Mouse (Mus musculus): ENCODE results near the gene Pigb. TPM values are rescaled to one million over a fixed set of nuclear protein-coding genes. Genes with fewer than 3 reads are reported as not detected.
A peak's percentile ranks its signal among the peaks of the same experiment; 100 is the strongest.

The Pigb gene
- polyA plus RNA-seq, 1 experiment, result 30.0 TPM

GRCm38 (mm10) chr9:72996806-72997205, 43.4 kb downstream of the Pigb start:
- no peaks in the 10 kb centered on the region for H3K36me3 ChIP-seq (ENCODE audit: control insufficient read depth, insufficient read depth, low read length, poor library complexity, severe bottlenecking)
- H3K9ac ChIP-seq (ENCODE audit: low read depth, poor library complexity, severe bottlenecking), result no peak overlapping the region
- no peak for TF ChIP-seq EP300 (IDR thresholded peaks at IDR 0.05; ENCODE audit: insufficient read depth, low read depth, low read length)
- TF ChIP-seq CTCF (IDR thresholded peaks at IDR 0.05; ENCODE audit: low read depth, low read length), result no peak
- TF ChIP-seq POLR2A (IDR thresholded peaks at IDR 0.05; ENCODE audit: insufficient read depth, low read length), result no peak
- no peaks in the 10 kb centered on the region for H3K27me3 ChIP-seq (ENCODE audit: control insufficient read depth, insufficient read depth, low read length, poor library complexity, severe bottlenecking)
- H3K4me3 ChIP-seq (ENCODE audit: low read depth, low read length), result no peak overlapping the region
- H3K9me3 ChIP-seq (replicated peaks; ENCODE audit: control insufficient read depth, insufficient read depth, low read length, poor library complexity, severe bottlenecking), result no peaks in the 10 kb centered on the region
- H3K27ac ChIP-seq (ENCODE audit: insufficient read depth, low read length), result peak overlapping the region; percentile 80
- peaks cover 12% of the 10 kb centered on the region for H3K4me1 ChIP-seq (ENCODE audit: control insufficient read depth, insufficient read depth, low read length)

- Histone ChIP-seq H3K27ac (ENCODE audit: insufficient read depth, low read length) (peak overlapping the region; percentile 80), H3K4me3 (ENCODE audit: low read depth, low read length) (no peak overlapping the region), H3K27me3 (ENCODE audit: control insufficient read depth, insufficient read depth, low read length, poor library complexity, severe bottlenecking) (no peaks in the 10 kb centered on the region), H3K4me1 (ENCODE audit: control insufficient read depth, insufficient read depth, low read length) (peaks cover 12% of the 10 kb centered on the region), H3K9me3 (replicated peaks; ENCODE audit: control insufficient read depth, insufficient read depth, low read length, poor library complexity, severe bottlenecking) (no peaks in the 10 kb centered on the region), H3K36me3 (ENCODE audit: control insufficient read depth, insufficient read depth, low read length, poor library complexity, severe bottlenecking) (no peaks in the 10 kb centered on the region), H3K9ac (ENCODE audit: low read depth, poor library complexity, severe bottlenecking) (no peak overlapping the region)
- no peak for TF ChIP-seq CTCF (IDR thresholded peaks at IDR 0.05; ENCODE audit: low read depth, low read length)
- TF ChIP-seq EP300 (IDR thresholded peaks at IDR 0.05; ENCODE audit: insufficient read depth, low read depth, low read length), result peak; percentile 86
- TF ChIP-seq POLR2A (IDR thresholded peaks at IDR 0.05; ENCODE audit: insufficient read depth, low read length), result no peak
Observed at GRCm38 (mm10) chr9:72996167-72996566, 44.0 kb downstream of the Pigb start.

DNA sequence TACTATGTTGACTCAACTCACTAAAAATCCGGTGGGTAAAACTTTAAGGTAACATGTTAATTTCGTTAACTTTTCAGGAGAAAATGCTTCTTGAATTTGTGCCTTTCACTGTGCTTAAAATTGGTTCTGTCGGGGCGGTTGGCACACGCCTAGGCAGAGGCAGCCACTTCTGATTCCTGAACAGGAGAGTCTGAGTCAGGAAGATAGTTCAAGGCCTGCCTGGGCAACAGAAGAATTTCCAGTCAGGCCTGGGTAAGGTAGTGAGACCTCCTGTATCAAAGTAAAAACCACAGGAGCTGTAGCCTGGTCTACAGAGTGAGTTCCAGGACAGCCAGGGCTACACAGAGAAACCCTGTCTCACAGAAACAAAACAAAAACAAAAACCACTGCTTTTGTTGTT, 47.6 kb downstream of the Pigb start:
- H3K4me1 ChIP-seq (ENCODE audit: control insufficient read depth, insufficient read depth, low read length), result peaks cover 12% of the 10 kb centered on the region
- H3K9me3 ChIP-seq (replicated peaks; ENCODE audit: control insufficient read depth, insufficient read depth, low read length, poor library complexity, severe bottlenecking), result no peaks in the 10 kb centered on the region
- no peak for TF ChIP-seq EP300 (IDR thresholded peaks at IDR 0.05; ENCODE audit: insufficient read depth, low read depth, low read length)
- no peak for TF ChIP-seq CTCF (IDR thresholded peaks at IDR 0.05; ENCODE audit: low read depth, low read length)
- TF ChIP-seq POLR2A (IDR thresholded peaks at IDR 0.05; ENCODE audit: insufficient read depth, low read length), result no peak
- no peak overlapping the region for H3K9ac ChIP-seq (ENCODE audit: low read depth, poor library complexity, severe bottlenecking)
- no peaks in the 10 kb centered on the region for H3K27me3 ChIP-seq (ENCODE audit: control insufficient read depth, insufficient read depth, low read length, poor library complexity, severe bottlenecking)
- no peaks in the 10 kb centered on the region for H3K36me3 ChIP-seq (ENCODE audit: control insufficient read depth, insufficient read depth, low read length, poor library complexity, severe bottlenecking)
- H3K4me3 ChIP-seq (ENCODE audit: low read depth, low read length), result no peak overlapping the region
- peak overlapping the region; percentile 17; the same call in 1 of the 2 replicates for H3K27ac ChIP-seq (ENCODE audit: insufficient read depth, low read length)

- no peak for TF ChIP-seq EP300 (IDR thresholded peaks at IDR 0.05; ENCODE audit: insufficient read depth, low read depth, low read length)
- TF ChIP-seq POLR2A (IDR thresholded peaks at IDR 0.05; ENCODE audit: insufficient read depth, low read length), result no peak
- no peak for TF ChIP-seq CTCF (IDR thresholded peaks at IDR 0.05; ENCODE audit: low read depth, low read length)
Observed at GRCm38 (mm10) chr9:72991420-72991819, 48.8 kb downstream of the Pigb start.

DNA sequence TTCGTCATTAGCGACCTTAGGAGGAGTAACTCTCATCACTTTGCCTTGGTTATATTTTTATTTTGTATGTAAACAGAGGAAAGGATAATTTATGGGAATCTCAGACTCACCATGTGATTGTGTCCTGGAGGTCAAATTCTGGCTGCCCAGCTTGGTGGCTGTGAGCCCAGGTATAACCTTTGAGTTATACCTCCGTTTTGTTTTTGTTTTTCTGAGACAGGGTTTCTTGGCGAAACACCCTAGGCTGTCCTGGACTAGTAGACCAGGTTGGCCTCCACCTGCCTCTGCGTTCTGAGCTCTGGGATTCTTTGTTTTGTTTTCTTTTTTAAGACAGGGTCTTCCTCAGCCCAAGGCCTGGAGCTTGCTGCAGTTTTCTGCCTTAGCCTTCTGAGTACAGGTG, 51.5 kb downstream of the Pigb start:
- no peak for TF ChIP-seq CTCF (IDR thresholded peaks at IDR 0.05; ENCODE audit: low read depth, low read length)
- TF ChIP-seq POLR2A (IDR thresholded peaks at IDR 0.05; ENCODE audit: insufficient read depth, low read length), result no peak
- no peak for TF ChIP-seq EP300 (IDR thresholded peaks at IDR 0.05; ENCODE audit: insufficient read depth, low read depth, low read length)
- Histone ChIP-seq H3K27ac (ENCODE audit: insufficient read depth, low read length) (no peak overlapping the region), H3K9me3 (replicated peaks; ENCODE audit: control insufficient read depth, insufficient read depth, low read length, poor library complexity, severe bottlenecking) (no peaks in the 10 kb centered on the region), H3K4me1 (ENCODE audit: control insufficient read depth, insufficient read depth, low read length) (peaks cover under 1% of the 10 kb centered on the region), H3K9ac (ENCODE audit: low read depth, poor library complexity, severe bottlenecking) (no peak overlapping the region), H3K27me3 (ENCODE audit: control insufficient read depth, insufficient read depth, low read length, poor library complexity, severe bottlenecking) (no peaks in the 10 kb centered on the region), H3K4me3 (ENCODE audit: low read depth, low read length) (no peak overlapping the region), H3K36me3 (ENCODE audit: control insufficient read depth, insufficient read depth, low read length, poor library complexity, severe bottlenecking) (no peaks in the 10 kb centered on the region)

More at GRCm38 (mm10) chr9:72991420-72991819, 48.8 kb downstream of the Pigb start:
- no peaks in the 10 kb centered on the region for H3K36me3 ChIP-seq (ENCODE audit: control insufficient read depth, insufficient read depth, low read length, poor library complexity, severe bottlenecking)
- H3K27ac ChIP-seq (ENCODE audit: insufficient read depth, low read length), result no peak overlapping the region
- no peaks in the 10 kb centered on the region for H3K9me3 ChIP-seq (replicated peaks; ENCODE audit: control insufficient read depth, insufficient read depth, low read length, poor library complexity, severe bottlenecking)
- no peak overlapping the region for H3K9ac ChIP-seq (ENCODE audit: low read depth, poor library complexity, severe bottlenecking)
- H3K27me3 ChIP-seq (ENCODE audit: control insufficient read depth, insufficient read depth, low read length, poor library complexity, severe bottlenecking), result no peaks in the 10 kb centered on the region
- no peak overlapping the region for H3K4me3 ChIP-seq (ENCODE audit: low read depth, low read length)
- peaks cover 10% of the 10 kb centered on the region for H3K4me1 ChIP-seq (ENCODE audit: control insufficient read depth, insufficient read depth, low read length)

- Histone ChIP-seq H3K27ac (ENCODE audit: insufficient read depth, low read length) (no peak overlapping the region), H3K9me3 (replicated peaks; ENCODE audit: control insufficient read depth, insufficient read depth, low read length, poor library complexity, severe bottlenecking) (no peaks in the 10 kb centered on the region), H3K4me1 (ENCODE audit: control insufficient read depth, insufficient read depth, low read length) (no peaks in the 10 kb centered on the region), H3K9ac (ENCODE audit: low read depth, poor library complexity, severe bottlenecking) (no peak overlapping the region), H3K36me3 (ENCODE audit: control insufficient read depth, insufficient read depth, low read length, poor library complexity, severe bottlenecking) (no peaks in the 10 kb centered on the region), H3K4me3 (ENCODE audit: low read depth, low read length) (no peak overlapping the region), H3K27me3 (ENCODE audit: control insufficient read depth, insufficient read depth, low read length, poor library complexity, severe bottlenecking) (no peaks in the 10 kb centered on the region)
- no peak for TF ChIP-seq EP300 (IDR thresholded peaks at IDR 0.05; ENCODE audit: insufficient read depth, low read depth, low read length)
- no peak for TF ChIP-seq CTCF (IDR thresholded peaks at IDR 0.05; ENCODE audit: low read depth, low read length)
- no peak for TF ChIP-seq POLR2A (IDR thresholded peaks at IDR 0.05; ENCODE audit: insufficient read depth, low read length)
Observed at GRCm38 (mm10) chr9:72987703-72988102, 52.5 kb downstream of the Pigb start.
